Mouse (Mus musculus): ENCODE measurements around the gene Lbx2.

The Lbx2 gene

DNA sequence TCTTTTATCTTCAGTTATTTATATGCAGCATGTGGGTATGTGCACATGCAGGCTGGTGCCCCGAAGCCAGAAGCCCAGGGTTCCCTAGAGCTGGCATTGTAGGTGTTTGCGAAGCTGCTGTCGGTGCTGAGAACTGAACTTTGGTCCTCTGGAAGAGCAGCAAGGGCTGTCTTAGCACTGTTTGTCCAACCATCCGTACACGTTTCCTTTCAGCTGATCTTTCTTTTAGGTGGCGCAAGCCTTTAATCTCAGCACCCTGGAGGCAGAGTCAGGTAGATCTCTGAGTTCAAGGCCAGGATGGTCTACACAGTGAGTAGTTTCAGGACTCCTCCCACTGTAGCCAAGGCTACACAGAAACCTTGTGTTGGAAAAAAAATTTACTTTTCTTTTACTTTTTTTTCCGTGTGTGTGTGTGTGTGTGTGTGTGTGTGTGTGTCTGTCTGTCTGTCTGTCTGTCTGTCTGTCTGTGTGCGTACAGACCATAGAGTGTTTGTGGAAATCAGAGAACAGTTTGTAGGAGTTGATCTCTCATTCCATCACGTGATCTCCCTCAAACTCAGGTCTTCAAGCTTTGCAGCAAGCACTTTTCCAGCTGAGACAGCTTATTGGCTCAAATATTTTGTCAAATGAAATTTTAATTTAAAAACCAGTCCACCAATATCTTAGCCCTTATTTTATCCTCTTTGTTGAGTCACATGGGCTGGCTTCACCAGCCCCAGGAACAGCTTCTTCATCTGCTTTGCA is 46.2 kb downstream of the Lbx2 start:
- no peak for DNase-seq (ENCODE audit: low spot score in 2 of 2)

DNA sequence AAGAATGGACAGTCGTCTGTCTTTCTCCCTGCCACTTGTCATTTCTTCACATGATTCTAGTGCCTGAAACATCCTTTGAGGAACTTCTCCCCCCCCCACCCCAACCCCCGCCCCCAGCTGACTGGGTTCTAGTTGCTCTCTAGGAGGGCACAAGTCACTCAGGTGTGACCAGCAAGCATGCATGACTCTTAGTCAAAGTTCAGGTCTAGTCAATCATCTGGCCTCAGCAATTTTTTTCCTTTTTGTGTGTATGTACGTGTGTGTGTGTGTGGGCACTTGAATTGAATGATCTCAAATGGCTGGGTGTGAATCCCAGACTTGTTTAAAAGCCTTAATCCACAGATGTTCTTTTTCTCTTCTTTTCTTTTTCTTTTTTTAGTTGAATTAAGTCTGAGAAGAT is 48.1 kb downstream of the Lbx2 start:
- no peak for DNase-seq (ENCODE audit: low spot score in 2 of 2)

DNA sequence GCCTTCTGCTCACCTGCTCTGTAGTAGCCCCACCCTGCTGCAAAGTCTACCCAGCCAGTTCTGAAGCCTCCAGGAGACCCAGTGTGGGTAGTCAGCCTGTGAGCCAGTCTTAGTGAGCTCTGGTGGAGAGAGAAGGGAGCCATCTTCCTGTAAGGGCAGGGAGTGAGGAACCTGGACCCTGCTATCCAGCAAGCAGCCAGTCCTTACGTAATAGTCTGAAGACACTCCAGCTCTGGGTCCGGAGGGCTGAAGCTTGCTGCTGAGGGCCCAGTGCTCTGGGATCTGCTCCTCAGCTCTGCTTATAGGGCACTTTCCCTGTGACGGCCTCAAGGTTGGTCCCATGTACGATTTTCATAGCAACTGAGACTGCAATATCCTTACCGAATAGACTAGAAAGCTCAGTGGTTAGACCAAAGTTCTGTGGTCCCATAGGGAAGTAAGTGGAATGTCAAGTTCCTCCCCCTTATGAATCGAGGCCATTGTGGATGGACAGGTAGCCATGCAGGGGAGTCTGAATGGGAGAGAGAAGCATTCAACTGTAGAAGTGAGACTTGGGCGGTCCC is 48.9 kb downstream of the Lbx2 start, which contains the start of gene Rtkn:
Gene Rtkn, plus strand, starts transcription at position 513 of the 563 bp plus-strand sequence.
- no peak for DNase-seq (ENCODE audit: low spot score in 2 of 2)

DNA sequence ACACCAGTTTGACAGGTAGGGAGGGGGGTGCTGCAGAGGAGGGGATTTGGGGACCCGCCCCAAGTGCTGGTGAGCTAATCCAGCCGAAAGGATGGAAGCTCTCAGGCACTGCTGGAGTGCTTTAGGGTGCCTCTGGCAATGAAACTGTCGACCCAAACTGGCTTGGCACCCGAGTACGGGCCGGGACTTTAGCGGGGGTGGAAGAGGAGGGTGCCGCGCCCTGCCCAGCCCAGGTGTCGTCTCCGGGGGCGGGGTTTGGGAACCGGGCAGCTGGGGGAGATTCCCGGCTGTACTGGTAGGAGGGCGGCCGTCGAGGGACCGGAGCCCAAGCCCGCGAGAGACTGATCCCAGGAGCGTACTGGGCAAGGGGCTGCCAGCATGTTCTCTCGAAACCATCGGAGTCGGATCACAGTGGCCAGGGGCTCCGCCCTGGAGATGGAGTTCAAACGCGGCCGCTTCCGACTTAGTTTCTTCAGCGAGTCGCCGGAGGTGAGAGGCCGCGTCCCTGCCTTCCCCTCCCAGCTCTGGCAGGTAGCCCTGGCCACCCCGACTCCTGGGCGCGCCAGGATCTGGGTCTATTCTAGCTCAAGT is 49.5 kb downstream of the Lbx2 start:
- peak in 1 of 2 experiments; percentile 36 for DNase-seq (ENCODE audit: low spot score in 2 of 2)

DNA sequence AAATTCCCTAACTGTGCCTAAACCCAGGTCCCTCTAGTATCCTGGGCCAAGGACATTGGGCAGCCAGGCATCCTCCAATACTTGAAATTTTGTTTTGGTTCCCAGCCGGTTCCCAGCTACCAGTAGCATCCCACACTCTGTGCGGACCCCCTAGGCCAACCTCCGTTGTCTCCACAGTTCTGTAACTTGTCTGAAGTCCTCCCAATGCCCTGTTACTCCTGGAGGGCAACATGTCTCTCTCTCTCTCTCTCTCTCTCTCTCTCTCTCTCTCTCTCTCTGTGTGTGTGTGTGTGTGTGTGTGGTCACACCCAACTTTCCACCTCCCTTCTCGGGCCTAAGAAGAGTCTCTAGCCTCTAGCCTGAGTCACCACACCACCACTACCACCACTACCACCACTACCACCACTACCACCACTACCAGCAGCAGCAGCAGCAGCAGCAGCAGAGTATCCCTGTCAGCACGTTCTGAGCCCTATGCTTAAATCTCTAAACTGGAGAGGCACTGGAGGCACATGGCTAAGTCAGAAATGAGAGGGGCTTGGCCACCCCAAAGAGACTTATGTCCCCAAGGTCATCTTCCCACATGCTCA is 50.2 kb downstream of the Lbx2 start:
- no peak for DNase-seq (ENCODE audit: low spot score in 2 of 2)

DNA sequence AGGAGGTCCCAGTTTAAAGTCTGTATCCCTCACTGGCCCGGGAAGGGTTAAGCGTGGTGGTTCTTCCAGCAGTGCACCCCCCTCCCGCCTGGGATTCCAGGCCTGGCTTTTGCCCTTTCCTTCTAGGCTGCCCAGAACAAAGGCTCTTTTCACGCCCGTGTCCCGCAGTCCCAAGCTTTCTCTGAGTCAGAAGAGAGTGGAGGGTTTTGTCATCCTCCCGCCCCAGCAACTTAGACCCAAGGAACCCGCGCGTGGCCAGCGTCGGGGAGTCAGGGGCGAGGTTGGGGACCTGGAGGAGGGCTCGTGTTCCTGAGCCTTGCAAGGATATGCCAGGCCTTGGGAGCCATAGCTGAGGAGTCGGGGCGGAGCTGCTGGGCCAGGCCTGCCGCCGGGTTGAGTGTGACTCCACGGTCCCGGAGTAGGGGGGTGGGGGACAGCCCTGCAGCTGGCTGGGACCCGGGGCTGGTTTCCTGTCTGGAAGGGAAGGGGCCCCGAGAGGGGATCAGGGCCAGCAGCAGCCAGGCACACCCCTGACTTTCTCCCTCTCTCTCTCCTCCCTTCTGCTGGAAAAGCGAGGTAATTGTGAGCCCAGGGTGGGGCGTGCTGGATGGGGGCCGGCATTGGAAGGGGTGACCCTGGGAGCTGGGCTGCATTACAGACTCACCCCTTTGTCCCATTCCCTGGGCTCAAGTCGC is 50.9 kb downstream of the Lbx2 start:
- peak in 1 of 2 experiments; percentile 49 for DNase-seq (ENCODE audit: low spot score in 2 of 2)

DNA sequence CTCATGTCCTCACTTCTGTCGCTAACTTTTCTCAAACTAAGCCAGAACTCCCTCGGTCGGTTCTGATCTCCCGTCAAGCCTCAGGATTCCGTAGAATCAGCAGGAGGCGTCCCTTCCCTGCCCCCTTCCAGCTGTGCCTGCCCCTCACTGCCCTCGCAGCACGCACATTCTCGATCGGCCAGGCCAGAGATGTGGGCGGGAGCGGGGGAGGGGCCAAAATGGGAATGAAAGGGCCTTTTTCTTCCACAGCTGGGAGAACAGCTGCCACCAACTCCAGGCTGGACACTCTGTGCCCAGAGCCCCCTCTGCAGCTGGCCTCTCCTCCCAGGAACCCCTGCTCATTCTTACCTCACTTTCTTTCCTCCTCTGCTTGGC is 51.4 kb downstream of the Lbx2 start:
- DNase-seq (ENCODE audit: low spot score in 2 of 2) = peak in 1 of 2 experiments; percentile 77

All from urinary bladder, adult 18-20 months (tissue).